Mouse (Mus musculus): Measurements from ENCODE around the gene Sp4. TPM values are rescaled to one million over a fixed set of nuclear protein-coding genes. Genes with fewer than 3 reads are reported as not detected.

Sp4 gene
- 7.2 and 7.6 TPM in 2 replicates for polyA plus RNA-seq (2016; fragmentation: Nextera tagmentation; extraction: Ambion mirVana)

GRCm38 (mm10) chr12:118301072-118301865, at the start of gene Sp4:
Gene Sp4 (minus strand): TSS chr12:118301440.
- H3K9me3 ChIP-seq (replicated peaks) = no peaks in the 10 kb centered on the region
- H3K36me3 ChIP-seq = peaks cover 14% of the 10 kb centered on the region
- peak within 1 kb of the TSS; percentile 91 for H3K4me2 ChIP-seq
- H3K4me1 ChIP-seq = peaks cover 55% of the 10 kb centered on the region
- no peaks in the 10 kb centered on the region for H3K27me3 ChIP-seq (replicated peaks)
- H3K4me3 ChIP-seq = peak within 1 kb of the TSS; percentile 84
- ATAC-seq = peak; percentile 83
- WGBS (ENCODE audit: insufficient replicate concordance) = under 1% methylated on average over 63 of the region's 78 CpGs
- H3K27ac ChIP-seq = peak within 1 kb of the TSS; percentile 97
- peak within 1 kb of the TSS; percentile 93 for H3K9ac ChIP-seq

GRCm38 (mm10) chr12:118339107-118339506, 37.9 kb upstream of the Sp4 start:
- Histone ChIP-seq H3K27me3 (replicated peaks) (no peaks in the 10 kb centered on the region), H3K9me3 (replicated peaks) (no peaks in the 10 kb centered on the region), H3K9ac (no peak overlapping the region), H3K4me2 (no peak overlapping the region), H3K4me1 (peaks cover 15% of the 10 kb centered on the region), H3K4me3 (no peak overlapping the region), H3K27ac (no peak overlapping the region), H3K36me3 (no peaks in the 10 kb centered on the region)
- no peak for ATAC-seq
- WGBS (ENCODE audit: insufficient replicate concordance) = 31% methylated on average over 2 of the region's 2 CpGs

GRCm38 (mm10) chr12:118338243-118338642, 37.0 kb upstream of the Sp4 start:
- no peak overlapping the region for H3K4me3 ChIP-seq
- H3K9ac ChIP-seq = no peak overlapping the region
- H3K4me1 ChIP-seq = peaks cover 15% of the 10 kb centered on the region
- H3K27me3 ChIP-seq (replicated peaks) = no peaks in the 10 kb centered on the region
- no peaks in the 10 kb centered on the region for H3K36me3 ChIP-seq
- WGBS (ENCODE audit: insufficient replicate concordance) = 35% methylated on average over 2 of the region's 2 CpGs
- peak; percentile 84; the same call in 1 of the 2 replicates for ATAC-seq
- no peaks in the 10 kb centered on the region for H3K9me3 ChIP-seq (replicated peaks)
- no peak overlapping the region for H3K4me2 ChIP-seq
- H3K27ac ChIP-seq = no peak overlapping the region

- H3K9me3 ChIP-seq (replicated peaks) = no peaks in the 10 kb centered on the region
- ATAC-seq = no peak
- H3K4me2 ChIP-seq = no peak overlapping the region
- H3K27me3 ChIP-seq (replicated peaks) = no peaks in the 10 kb centered on the region
- H3K4me1 ChIP-seq = peaks cover 15% of the 10 kb centered on the region
- H3K9ac ChIP-seq = no peak overlapping the region
- no peak overlapping the region for H3K27ac ChIP-seq
- no peaks in the 10 kb centered on the region for H3K36me3 ChIP-seq
- H3K4me3 ChIP-seq = no peak overlapping the region
- 76% methylated on average over 3 of the region's 3 CpGs for WGBS (ENCODE audit: insufficient replicate concordance)
Measured at GRCm38 (mm10) chr12:118337291-118337690, 36.1 kb upstream of the Sp4 start.

- Histone ChIP-seq H3K4me1 (peaks cover 6% of the 10 kb centered on the region; the same call in 1 of the 2 replicates), H3K4me2 (no peak overlapping the region), H3K36me3 (no peaks in the 10 kb centered on the region), H3K9me3 (replicated peaks) (no peaks in the 10 kb centered on the region), H3K27me3 (replicated peaks) (no peaks in the 10 kb centered on the region), H3K9ac (no peak overlapping the region), H3K27ac (no peak overlapping the region), H3K4me3 (no peak overlapping the region)
- ATAC-seq = no peak
- WGBS (ENCODE audit: insufficient replicate concordance) = 70% methylated on average over 6 of the region's 6 CpGs
Measured at GRCm38 (mm10) chr12:118328739-118329249, 27.6 kb upstream of the Sp4 start.

GRCm38 (mm10) chr12:118327566-118327965, 26.3 kb upstream of the Sp4 start:
- Histone ChIP-seq H3K4me3 (no peak overlapping the region), H3K4me1 (peaks cover 6% of the 10 kb centered on the region; the same call in 1 of the 2 replicates), H3K4me2 (no peak overlapping the region), H3K9ac (no peak overlapping the region), H3K27ac (no peak overlapping the region), H3K36me3 (no peaks in the 10 kb centered on the region), H3K9me3 (replicated peaks) (no peaks in the 10 kb centered on the region), H3K27me3 (replicated peaks) (no peaks in the 10 kb centered on the region)
- ATAC-seq = no peak
- WGBS (ENCODE audit: insufficient replicate concordance) = 74% methylated on average over 2 of the region's 2 CpGs

GRCm38 (mm10) chr12:118326161-118326560, 24.9 kb upstream of the Sp4 start:
- ATAC-seq = no peak
- Histone ChIP-seq H3K36me3 (no peaks in the 10 kb centered on the region), H3K27me3 (replicated peaks) (no peaks in the 10 kb centered on the region), H3K4me3 (no peak overlapping the region), H3K9me3 (replicated peaks) (no peaks in the 10 kb centered on the region), H3K4me2 (no peak overlapping the region), H3K27ac (no peak overlapping the region), H3K9ac (no peak overlapping the region), H3K4me1 (peaks cover 6% of the 10 kb centered on the region; the same call in 1 of the 2 replicates)
- 78% methylated on average over 2 of the region's 2 CpGs for WGBS (ENCODE audit: insufficient replicate concordance)

- no peaks in the 10 kb centered on the region for H3K27me3 ChIP-seq (replicated peaks)
- no peak overlapping the region for H3K9ac ChIP-seq
- H3K4me3 ChIP-seq = no peak overlapping the region
- no peak for ATAC-seq
- H3K4me1 ChIP-seq = no peaks in the 10 kb centered on the region
- H3K9me3 ChIP-seq (replicated peaks) = no peaks in the 10 kb centered on the region
- no peak overlapping the region for H3K27ac ChIP-seq
- H3K36me3 ChIP-seq = no peaks in the 10 kb centered on the region
- H3K4me2 ChIP-seq = no peak overlapping the region
Measured at GRCm38 (mm10) chr12:118320076-118320475, 18.8 kb upstream of the Sp4 start.

- Histone ChIP-seq H3K9me3 (replicated peaks) (no peaks in the 10 kb centered on the region), H3K27ac (no peak overlapping the region), H3K27me3 (replicated peaks) (no peaks in the 10 kb centered on the region), H3K4me1 (peaks cover 14% of the 10 kb centered on the region), H3K4me2 (no peak overlapping the region), H3K36me3 (no peaks in the 10 kb centered on the region), H3K4me3 (no peak overlapping the region), H3K9ac (no peak overlapping the region)
- 75% methylated on average over 2 of the region's 2 CpGs for WGBS (ENCODE audit: insufficient replicate concordance)
- ATAC-seq = no peak
Measured at GRCm38 (mm10) chr12:118314477-118314845, 13.2 kb upstream of the Sp4 start.

- Histone ChIP-seq H3K4me3 (no peak overlapping the region), H3K36me3 (no peaks in the 10 kb centered on the region), H3K4me2 (no peak overlapping the region), H3K4me1 (peaks cover 14% of the 10 kb centered on the region), H3K27me3 (replicated peaks) (no peaks in the 10 kb centered on the region), H3K9me3 (replicated peaks) (no peaks in the 10 kb centered on the region), H3K9ac (no peak overlapping the region), H3K27ac (no peak overlapping the region)
- whole genome bisulfite sequencing (ENCODE audit: insufficient replicate concordance) = 56% methylated on average over 3 of the region's 3 CpGs
- peak; percentile 35; the same call in 1 of the 2 replicates for ATAC-seq
Measured at GRCm38 (mm10) chr12:118313805-118314476, 12.7 kb upstream of the Sp4 start.

GRCm38 (mm10) chr12:118303586-118303985, 2.3 kb upstream of the Sp4 start:
- Histone ChIP-seq H3K9ac (peak overlapping the region; percentile 81), H3K27ac (peak overlapping the region; percentile 97), H3K27me3 (replicated peaks) (no peaks in the 10 kb centered on the region), H3K4me3 (peak overlapping the region; percentile 84), H3K4me2 (peak overlapping the region; percentile 91), H3K4me1 (peaks cover 42% of the 10 kb centered on the region), H3K36me3 (peaks cover 12% of the 10 kb centered on the region), H3K9me3 (replicated peaks) (no peaks in the 10 kb centered on the region)
- 20% methylated on average over 3 of the region's 3 CpGs for WGBS (ENCODE audit: insufficient replicate concordance)
- ATAC-seq = peak; percentile 3

GRCm38 (mm10) chr12:118303066-118303465, 1.8 kb upstream of the Sp4 start:
- peak overlapping the region; percentile 84 for H3K4me3 ChIP-seq
- WGBS (ENCODE audit: insufficient replicate concordance) = 66% methylated on average over 5 of the region's 5 CpGs
- H3K9me3 ChIP-seq (replicated peaks) = no peaks in the 10 kb centered on the region
- H3K9ac ChIP-seq = peak overlapping the region; percentile 81
- H3K27ac ChIP-seq = peak overlapping the region; percentile 97
- no peaks in the 10 kb centered on the region for H3K27me3 ChIP-seq (replicated peaks)
- ATAC-seq = no peak
- peaks cover 45% of the 10 kb centered on the region for H3K4me1 ChIP-seq
- peaks cover 14% of the 10 kb centered on the region for H3K36me3 ChIP-seq
- peak overlapping the region; percentile 91 for H3K4me2 ChIP-seq
